Mouse (Mus musculus): ENCODE data around the gene Pkig. TPM values are rescaled to one million over a fixed set of nuclear protein-coding genes. Genes with fewer than 3 reads are reported as not detected.
A peak's percentile ranks its signal among the peaks of the same experiment; 100 is the strongest.

The Pkig gene
- polyA plus RNA-seq, 1 experiment from 2014 or later = 119 TPM

- H3K4me1 ChIP-seq (replicated peaks) = peaks cover 49% of the 10 kb centered on the region
- H3K9me3 ChIP-seq = no peaks in the 10 kb centered on the region
- peaks cover 14% of the 10 kb centered on the region for H3K36me3 ChIP-seq
- peak overlapping the region; percentile 43; the same call in 1 of the 2 replicates for H3K9ac ChIP-seq
- ATAC-seq (ENCODE audit: low FRiP score) = peak; percentile 33
- no peak overlapping the region for H3K4me3 ChIP-seq
- no peak overlapping the region for H3K4me2 ChIP-seq
- WGBS = 41% methylated on average over 4 of the region's 4 CpGs
- 0 out of 2 replicates have a peak overlapping the region, but pooled peaks have one; percentile 18 for H3K27ac ChIP-seq
- H3K27me3 ChIP-seq = no peaks in the 10 kb centered on the region
These were observed 61.4 kb downstream of the Pkig start for GRCm38 (mm10) chr2:163719616-163720015.

GRCm38 (mm10) chr2:163722550-163722949 lies 64.4 kb downstream of the Pkig start:
- Histone ChIP-seq H3K4me2 (no peak overlapping the region), H3K9me3 (no peaks in the 10 kb centered on the region), H3K4me3 (no peak overlapping the region), H3K36me3 (peaks cover 18% of the 10 kb centered on the region), H3K27me3 (no peaks in the 10 kb centered on the region), H3K9ac (no peak overlapping the region), H3K27ac (peak overlapping the region; percentile 89), H3K4me1 (replicated peaks) (peaks cover 37% of the 10 kb centered on the region)
- peak; percentile 72 for ATAC-seq (ENCODE audit: low FRiP score)
- 45% methylated on average over 7 of the region's 7 CpGs for WGBS

- 77% methylated on average over 5 of the region's 5 CpGs for WGBS
- ATAC-seq (ENCODE audit: low FRiP score) = no peak
- H3K27me3 ChIP-seq = no peaks in the 10 kb centered on the region
- no peak overlapping the region for H3K9ac ChIP-seq
- no peaks in the 10 kb centered on the region for H3K9me3 ChIP-seq
- H3K36me3 ChIP-seq = peaks cover 37% of the 10 kb centered on the region
- peaks cover 15% of the 10 kb centered on the region for H3K4me1 ChIP-seq (replicated peaks)
- H3K27ac ChIP-seq = 0 out of 2 replicates have a peak overlapping the region, but pooled peaks have one; percentile 10
- H3K4me3 ChIP-seq = no peak overlapping the region
- H3K4me2 ChIP-seq = no peak overlapping the region
These were observed 68.7 kb downstream of the Pkig start for GRCm38 (mm10) chr2:163726766-163727393.

- Histone ChIP-seq H3K4me2 (no peak overlapping the region), H3K9me3 (no peaks in the 10 kb centered on the region), H3K4me3 (no peak overlapping the region), H3K9ac (no peak overlapping the region), H3K36me3 (peaks cover 46% of the 10 kb centered on the region), H3K4me1 (replicated peaks) (peaks cover under 1% of the 10 kb centered on the region; the same call in 1 of the 2 replicates), H3K27me3 (no peaks in the 10 kb centered on the region), H3K27ac (no peak overlapping the region)
- 87% methylated on average over 4 of the region's 4 CpGs for WGBS
- no peak for ATAC-seq (ENCODE audit: low FRiP score)
These were observed 70.1 kb downstream of the Pkig start for GRCm38 (mm10) chr2:163728300-163728699.

- Histone ChIP-seq H3K4me3 (no peak overlapping the region), H3K4me2 (no peak overlapping the region), H3K27me3 (no peaks in the 10 kb centered on the region), H3K4me1 (replicated peaks) (peaks cover 2% of the 10 kb centered on the region; the same call in 1 of the 2 replicates), H3K9me3 (no peaks in the 10 kb centered on the region), H3K27ac (no peak overlapping the region), H3K9ac (no peak overlapping the region), H3K36me3 (peaks cover 38% of the 10 kb centered on the region)
- WGBS = 95% methylated on average over 11 of the region's 11 CpGs
- ATAC-seq (ENCODE audit: low FRiP score) = no peak
These were observed 73.8 kb downstream of the Pkig start for GRCm38 (mm10) chr2:163732021-163732420.

- Histone ChIP-seq H3K36me3 (peaks cover 24% of the 10 kb centered on the region), H3K9me3 (no peaks in the 10 kb centered on the region), H3K4me3 (no peak overlapping the region), H3K27ac (no peak overlapping the region), H3K9ac (no peak overlapping the region), H3K4me2 (no peak overlapping the region), H3K27me3 (no peaks in the 10 kb centered on the region), H3K4me1 (replicated peaks) (peaks cover 2% of the 10 kb centered on the region; the same call in 1 of the 2 replicates)
- no peak for ATAC-seq (ENCODE audit: low FRiP score)
- 94% methylated on average over 9 of the region's 9 CpGs for WGBS
These were observed 77.0 kb downstream of the Pkig start for GRCm38 (mm10) chr2:163735163-163735562.

GRCm38 (mm10) chr2:163735980-163736379 lies 77.8 kb downstream of the Pkig start:
- Histone ChIP-seq H3K9ac (no peak overlapping the region), H3K4me3 (no peak overlapping the region), H3K27ac (no peak overlapping the region), H3K4me1 (replicated peaks) (peaks cover 2% of the 10 kb centered on the region; the same call in 1 of the 2 replicates), H3K36me3 (peaks cover 18% of the 10 kb centered on the region), H3K4me2 (no peak overlapping the region), H3K9me3 (no peaks in the 10 kb centered on the region), H3K27me3 (no peaks in the 10 kb centered on the region)
- no peak for ATAC-seq (ENCODE audit: low FRiP score)
- WGBS = 73% methylated on average over 6 of the region's 6 CpGs

GRCm38 (mm10) chr2:163742656-163743055 lies 84.5 kb downstream of the Pkig start:
- no peaks in the 10 kb centered on the region for H3K9me3 ChIP-seq
- H3K9ac ChIP-seq = no peak overlapping the region
- H3K27ac ChIP-seq = no peak overlapping the region
- no peaks in the 10 kb centered on the region for H3K27me3 ChIP-seq
- H3K4me1 ChIP-seq (replicated peaks) = no peaks in the 10 kb centered on the region
- H3K4me2 ChIP-seq = no peak overlapping the region
- H3K36me3 ChIP-seq = no peaks in the 10 kb centered on the region
- no peak overlapping the region for H3K4me3 ChIP-seq
- 70% methylated on average over 5 of the region's 5 CpGs for WGBS
- ATAC-seq (ENCODE audit: low FRiP score) = no peak

- H3K4me3 ChIP-seq = no peak overlapping the region
- no peak for ATAC-seq (ENCODE audit: low FRiP score)
- no peaks in the 10 kb centered on the region for H3K4me1 ChIP-seq (replicated peaks)
- H3K27ac ChIP-seq = no peak overlapping the region
- 64% methylated on average over 6 of the region's 6 CpGs for WGBS
- H3K9me3 ChIP-seq = no peaks in the 10 kb centered on the region
- no peak overlapping the region for H3K4me2 ChIP-seq
- peaks cover 2% of the 10 kb centered on the region; the same call in 1 of the 2 replicates for H3K27me3 ChIP-seq
- no peaks in the 10 kb centered on the region for H3K36me3 ChIP-seq
- H3K9ac ChIP-seq = no peak overlapping the region
These were observed 85.2 kb downstream of the Pkig start for GRCm38 (mm10) chr2:163743357-163743756.

GRCm38 (mm10) chr2:163744801-163745570 lies 86.8 kb downstream of the Pkig start:
- no peak overlapping the region for H3K4me3 ChIP-seq
- H3K9me3 ChIP-seq = no peaks in the 10 kb centered on the region
- WGBS = 80% methylated on average over 10 of the region's 10 CpGs
- no peak overlapping the region for H3K27ac ChIP-seq
- H3K4me2 ChIP-seq = no peak overlapping the region
- H3K36me3 ChIP-seq = no peaks in the 10 kb centered on the region
- H3K9ac ChIP-seq = no peak overlapping the region
- H3K4me1 ChIP-seq (replicated peaks) = peaks cover 10% of the 10 kb centered on the region
- peaks cover 17% of the 10 kb centered on the region for H3K27me3 ChIP-seq
- no peak for ATAC-seq (ENCODE audit: low FRiP score)

- Histone ChIP-seq H3K36me3 (no peaks in the 10 kb centered on the region), H3K9me3 (no peaks in the 10 kb centered on the region), H3K9ac (peak within 1 kb of the TSS; percentile 76), H3K27me3 (peaks cover 36% of the 10 kb centered on the region), H3K4me2 (peak within 1 kb of the TSS; percentile 94), H3K27ac (no peak within 1 kb of the TSS), H3K4me1 (replicated peaks) (peaks cover 15% of the 10 kb centered on the region), H3K4me3 (peak within 1 kb of the TSS; percentile 57)
- 2% methylated on average over 48 of the region's 57 CpGs for WGBS
- ATAC-seq (ENCODE audit: low FRiP score) = peak; percentile 77
These were observed 91.7 kb downstream of the Pkig start, which contains the start of gene Ada for GRCm38 (mm10) chr2:163749647-163750611. Gene Ada (minus strand): TSS chr2:163750239.

GRCm38 (mm10) chr2:163754228-163754627 lies 96.0 kb downstream of the Pkig start:
- Histone ChIP-seq H3K4me1 (replicated peaks) (peaks cover 14% of the 10 kb centered on the region), H3K4me3 (no peak overlapping the region), H3K27me3 (peaks cover 25% of the 10 kb centered on the region), H3K9ac (no peak overlapping the region), H3K36me3 (no peaks in the 10 kb centered on the region), H3K4me2 (no peak overlapping the region), H3K27ac (no peak overlapping the region), H3K9me3 (no peaks in the 10 kb centered on the region)
- ATAC-seq (ENCODE audit: low FRiP score) = no peak
- 82% methylated on average over 5 of the region's 5 CpGs for WGBS
